In genomic region chr8:105258911-105259720, GRCm38 (mm10) we compare ENCODE assay signal across 8 mouse cellular contexts. TPM values are rescaled to one million over a fixed set of nuclear protein-coding genes. Genes with fewer than 3 reads are reported as not detected.
DNase-seq lines count a peak whose midpoint lies in the region; ATAC-seq and TF ChIP-seq lines count a peak whose summit lies in the region.

No protein-coding gene starts in this region.

- no peak overlapping the region for H3K27ac ChIP-seq in kidney, embryonic 14.5 days (ENCODE audit: low read depth, low read length)
- H3K27ac ChIP-seq in brown adipose tissue, adult 24 weeks (replicated peaks; ENCODE audit: low read depth, low read length), result no peak overlapping the region
- H3K27ac ChIP-seq in forebrain, embryonic 14.5 days (ENCODE audit: low read depth, low read length), result no peak overlapping the region
- H3K27ac ChIP-seq in liver, adult 2 months (replicated peaks; ENCODE audit: insufficient read depth, low read depth, low read length), result no peak overlapping the region

- H3K4me2 ChIP-seq in kidney, embryonic 14.5 days (replicated peaks; ENCODE audit: low read depth, low read length), result peak overlapping the region; percentile 57
- H3K4me2 ChIP-seq in forebrain, embryonic 14.5 days (ENCODE audit: low read length), result peak overlapping the region; percentile 75

- H3K4me3 ChIP-seq in kidney, embryonic 14.5 days (ENCODE audit: low read length), result peak overlapping the region; percentile 34
- peak overlapping the region; percentile 34; the same call in 1 of the 2 replicates for H3K4me3 ChIP-seq in brown adipose tissue, adult 24 weeks (ENCODE audit: insufficient read depth, low read depth, low read length)
- peak overlapping the region; percentile 34 for H3K4me3 ChIP-seq in forebrain, embryonic 14.5 days (ENCODE audit: low read depth, low read length)
- H3K4me3 ChIP-seq in liver, adult 2 months (ENCODE audit: insufficient read depth, low read depth, low read length), result peak overlapping the region; percentile 12; the same call in 1 of the 2 replicates

- peaks cover 4% of the 10 kb centered on the region; the same call in 1 of the 2 replicates for H3K79me2 ChIP-seq in liver, adult 2 months (ENCODE audit: control insufficient read depth, insufficient read depth, low read length)

- ATAC-seq in kidney, embryonic 14.5 days (ENCODE audit: low FRiP score, low TSS enrichment), result peak; percentile 18
- peak; percentile 36 for ATAC-seq in forebrain, embryonic 14.5 days
- no peak for ATAC-seq in activated CD4-positive, CD25-positive, alpha-beta regulatory T cell, adult 4 months

- peaks cover 59% of the 10 kb centered on the region for H3K27me3 ChIP-seq in kidney, embryonic 14.5 days (ENCODE audit: control insufficient read depth, insufficient read depth, low read length)
- H3K27me3 ChIP-seq in forebrain, embryonic 14.5 days (replicated peaks; ENCODE audit: control insufficient read depth, insufficient read depth, low read length), result peaks cover 59% of the 10 kb centered on the region
- H3K27me3 ChIP-seq in liver, adult 2 months (ENCODE audit: control insufficient read depth, insufficient read depth, low read length), result no peaks in the 10 kb centered on the region

- H3K9ac ChIP-seq in kidney, embryonic 14.5 days (ENCODE audit: low read depth, low read length), result peak overlapping the region; percentile 32
- peak overlapping the region; percentile 40 for H3K9ac ChIP-seq in forebrain, embryonic 14.5 days (ENCODE audit: low read length)
- no peak overlapping the region for H3K9ac ChIP-seq in liver, adult 2 months (ENCODE audit: low read depth, low read length)

- WGBS in kidney, embryonic 14.5 days, result 2% methylated on average over 55 of the region's 55 CpGs
- WGBS in forebrain, embryonic 14.5 days, result 2% methylated on average over 55 of the region's 55 CpGs
- 41% methylated on average over 55 of the region's 55 CpGs for WGBS in liver, adult 2 months

- no peak for TF ChIP-seq CTCF in liver, adult 2 months (IDR thresholded peaks at IDR 0.05; ENCODE audit: low read depth, low read length)

- peaks cover 14% of the 10 kb centered on the region; the same call in 1 of the 2 replicates for H3K4me1 ChIP-seq in kidney, embryonic 14.5 days (ENCODE audit: control insufficient read depth, insufficient read depth, low read length)
- no peaks in the 10 kb centered on the region; the same call in 1 of the 2 replicates for H3K4me1 ChIP-seq in brown adipose tissue, adult 24 weeks (ENCODE audit: control insufficient read depth, insufficient read depth, insufficient read length, low read length)
- H3K4me1 ChIP-seq in forebrain, embryonic 14.5 days (ENCODE audit: control insufficient read depth, insufficient read depth, low read length), result peaks cover 10% of the 10 kb centered on the region; the same call in 1 of the 2 replicates
- H3K4me1 ChIP-seq in liver, adult 2 months (ENCODE audit: control insufficient read depth, insufficient read depth, low read length), result peaks cover 4% of the 10 kb centered on the region; the same call in 1 of the 2 replicates

- TF ChIP-seq POLR2A in liver, adult 2 months (IDR thresholded peaks at IDR 0.05; ENCODE audit: extremely low read depth, insufficient read depth, low read length), result no peak

- H3K9me3 ChIP-seq in kidney, embryonic 14.5 days (ENCODE audit: control insufficient read depth, low read length), result no peaks in the 10 kb centered on the region
- H3K9me3 ChIP-seq in forebrain, embryonic 14.5 days (replicated peaks; ENCODE audit: control insufficient read depth, low read length), result no peaks in the 10 kb centered on the region

- H3K36me3 ChIP-seq in kidney, embryonic 14.5 days (ENCODE audit: control insufficient read depth, insufficient read depth, low read length), result no peaks in the 10 kb centered on the region
- H3K36me3 ChIP-seq in forebrain, embryonic 14.5 days (ENCODE audit: control insufficient read depth, insufficient read depth, low read length), result no peaks in the 10 kb centered on the region
- H3K36me3 ChIP-seq in liver, adult 2 months (ENCODE audit: control insufficient read depth, insufficient read depth, low read length), result no peaks in the 10 kb centered on the region

- no peak for DNase-seq in kidney, adult 11 months
- peak; percentile 62 for DNase-seq in forebrain, embryonic 14.5 days (ENCODE audit: low spot score)
- no peak for DNase-seq in liver, adult 2 months (ENCODE audit: extremely low read depth, low read depth, low spot score)
- peak; percentile 64 for DNase-seq in neural tube, embryonic 10.5 days (ENCODE audit: extremely low spot score, low spot score)
- DNase-seq in layer of hippocampus, postnatal 14 days (ENCODE audit: low spot score in 2 of 2), result no peak

RNA-seq across cellular contexts. Expression of gene B3gnt9, which starts 4.2 kb away (rescaled TPM):
- polyA plus RNA-seq in kidney, embryonic 14.5 days (2014; fragmentation: Nextera tagmentation; extraction: Ambion mirVana), result 6.9 and 7.3 TPM in 2 replicates
- 1.9 and 2.8 TPM in 2 replicates for polyA plus RNA-seq in brown adipose tissue, adult 24 weeks (2012; ENCODE audit: insufficient read depth, insufficient read length, missing spikeins)
- 3.1 and 4.1 TPM in 2 replicates for polyA plus RNA-seq in forebrain, embryonic 14.5 days (2014; fragmentation: Nextera tagmentation; extraction: Ambion mirVana)
- total RNA-seq in liver, adult 2 months (2014; rRNA removed), result 0.74 and 0.87 TPM in 2 replicates
- 1.2 and 1.4 TPM in 2 replicates for polyA plus RNA-seq in liver, adult 2 months (2012; rRNA removed)
- total RNA-seq in layer of hippocampus, postnatal 14 days (2021), result 1 to 10 TPM; 3.6 to 4.2 TPM
- under 1 TPM; 0.42 to 0.62 TPM for polyA plus RNA-seq in activated CD4-positive, CD25-positive, alpha-beta regulatory T cell, adult 4 months (2017; shearing (Covaris generic))

RNA-seq across cellular contexts. Expression of gene Tradd, which starts 5.3 kb away (rescaled TPM):
- polyA plus RNA-seq in kidney, embryonic 14.5 days (2014; fragmentation: Nextera tagmentation; extraction: Ambion mirVana), result 13.1 and 15.7 TPM in 2 replicates
- 5.1 TPM in 2 replicates for polyA plus RNA-seq in brown adipose tissue, adult 24 weeks (2012; ENCODE audit: insufficient read depth, insufficient read length, missing spikeins)
- 14.8 and 21.8 TPM in 2 replicates for polyA plus RNA-seq in forebrain, embryonic 14.5 days (2014; fragmentation: Nextera tagmentation; extraction: Ambion mirVana)
- 11.8 and 12.3 TPM in 2 replicates for total RNA-seq in liver, adult 2 months (2014; rRNA removed)
- polyA plus RNA-seq in liver, adult 2 months (2012; rRNA removed), result 16.1 and 18.6 TPM in 2 replicates
- 1 to 10 TPM; 6.0 to 7.4 TPM for total RNA-seq in layer of hippocampus, postnatal 14 days (2021)
- polyA plus RNA-seq in activated CD4-positive, CD25-positive, alpha-beta regulatory T cell, adult 4 months (2017; shearing (Covaris generic)), result 10 to 100 TPM; 54.2 to 64.6 TPM

RNA-seq across cellular contexts. Expression of gene Fbxl8, which starts 5.3 kb away (rescaled TPM):
- polyA plus RNA-seq in kidney, embryonic 14.5 days (2014; fragmentation: Nextera tagmentation; extraction: Ambion mirVana), result 1.5 and 1.9 TPM in 2 replicates
- 2.0 TPM in 2 replicates for polyA plus RNA-seq in brown adipose tissue, adult 24 weeks (2012; ENCODE audit: insufficient read depth, insufficient read length, missing spikeins)
- 0.50 and 0.85 TPM in 2 replicates for polyA plus RNA-seq in forebrain, embryonic 14.5 days (2014; fragmentation: Nextera tagmentation; extraction: Ambion mirVana)
- total RNA-seq in liver, adult 2 months (2014; rRNA removed), result 1.9 and 3.4 TPM in 2 replicates
- polyA plus RNA-seq in liver, adult 2 months (2012; rRNA removed), result 6.7 and 7.3 TPM in 2 replicates
- total RNA-seq in layer of hippocampus, postnatal 14 days (2021), result 1 to 10 TPM in 1 of 2 experiments, under 1 TPM in 1; 0.52 to 1.1 TPM
- 10 to 100 TPM; 17.7 to 24.2 TPM for polyA plus RNA-seq in activated CD4-positive, CD25-positive, alpha-beta regulatory T cell, adult 4 months (2017; shearing (Covaris generic))

RNA-seq across cellular contexts. Expression of gene Hsf4, which starts 10.5 kb away (rescaled TPM):
- polyA plus RNA-seq in kidney, embryonic 14.5 days (2014; fragmentation: Nextera tagmentation; extraction: Ambion mirVana), result not detected in 2 replicates
- 5.0 and 6.9 TPM in 2 replicates for polyA plus RNA-seq in brown adipose tissue, adult 24 weeks (2012; ENCODE audit: insufficient read depth, insufficient read length, missing spikeins)
- 0.14 and 0.37 TPM in 2 replicates for polyA plus RNA-seq in forebrain, embryonic 14.5 days (2014; fragmentation: Nextera tagmentation; extraction: Ambion mirVana)
- 4.4 and 4.8 TPM in 2 replicates for total RNA-seq in liver, adult 2 months (2014; rRNA removed)
- polyA plus RNA-seq in liver, adult 2 months (2012; rRNA removed), result 9.4 and 11.0 TPM in 2 replicates
- total RNA-seq in layer of hippocampus, postnatal 14 days (2021), result 1 to 10 TPM; 1.4 to 1.9 TPM
- under 1 TPM; 0.31 to 0.37 TPM for polyA plus RNA-seq in activated CD4-positive, CD25-positive, alpha-beta regulatory T cell, adult 4 months (2017; shearing (Covaris generic))

RNA-seq across cellular contexts. Expression of gene Nol3, which starts 16.8 kb away (rescaled TPM):
- polyA plus RNA-seq in kidney, embryonic 14.5 days (2014; fragmentation: Nextera tagmentation; extraction: Ambion mirVana), result 0.85 and 1.1 TPM in 2 replicates
- 57.4 and 71.2 TPM in 2 replicates for polyA plus RNA-seq in brown adipose tissue, adult 24 weeks (2012; ENCODE audit: insufficient read depth, insufficient read length, missing spikeins)
- polyA plus RNA-seq in forebrain, embryonic 14.5 days (2014; fragmentation: Nextera tagmentation; extraction: Ambion mirVana), result 2.9 and 3.0 TPM in 2 replicates
- 0.27 and 0.37 TPM in 2 replicates for total RNA-seq in liver, adult 2 months (2014; rRNA removed)
- polyA plus RNA-seq in liver, adult 2 months (2012; rRNA removed), result 0.40 and 0.43 TPM in 2 replicates
- 1 to 10 TPM; 5.8 to 5.9 TPM for total RNA-seq in layer of hippocampus, postnatal 14 days (2021)
- polyA plus RNA-seq in activated CD4-positive, CD25-positive, alpha-beta regulatory T cell, adult 4 months (2017; shearing (Covaris generic)), result not detected

Comparison
In these comparisons a context has a peak if more than half of its experiments do, and no peak if none do; other contexts are left out.
1. DNase-seq: peak in forebrain, embryonic 14.5 days (single experiment) and neural tube, embryonic 10.5 days (single experiment); none in kidney, adult 11 months (single experiment), liver, adult 2 months (single experiment) and layer of hippocampus, postnatal 14 days (0 of 2).
2. Peak in every context shown above with its lines, with median percentiles within 50 percentile points of each other: H3K4me3 ChIP-seq.